Mouse (Mus musculus): ENCODE measurements around the gene Zfp385a. TPM values are rescaled to one million over a fixed set of nuclear protein-coding genes. Genes with fewer than 3 reads are reported as not detected.

Zfp385a gene
- polyA plus RNA-seq (2012; rRNA removed): 28.1 and 31.0 TPM in 2 replicates

DNA sequence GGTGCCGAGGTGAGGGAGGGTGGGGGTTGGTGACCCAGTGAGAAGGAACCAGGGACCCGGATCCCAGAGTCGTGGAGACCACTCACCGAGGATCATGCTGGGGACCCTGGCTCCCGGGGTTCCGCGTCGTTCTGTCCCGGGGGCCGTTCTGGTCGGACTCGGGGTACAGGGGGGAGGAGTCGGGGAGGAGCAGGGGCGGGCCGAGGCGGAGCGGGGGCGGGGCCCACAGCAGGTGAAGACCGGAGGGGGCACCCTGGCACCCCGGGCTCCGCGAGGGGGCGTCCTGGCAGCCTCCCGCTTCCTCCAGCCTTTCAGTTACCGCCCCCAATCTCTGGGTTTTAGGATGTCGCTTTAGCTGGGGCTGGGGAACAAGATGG is at the start of gene Zfp385a:
Gene Zfp385a, minus strand, starts transcription at position 133 of the 377 bp plus-strand sequence.
- Histone ChIP-seq H3K27me3 (ENCODE audit: control insufficient read depth, insufficient read depth, low read length) (no peaks in the 10 kb centered on the region), H3K4me3 (ENCODE audit: extremely low read depth, insufficient read depth, insufficient read length) (peak within 1 kb of the TSS; percentile 71), H3K36me3 (ENCODE audit: control insufficient read depth, insufficient read depth, low read length) (no peaks in the 10 kb centered on the region), H3K4me1 (ENCODE audit: control insufficient read depth, insufficient read depth, insufficient read length) (peaks cover 11% of the 10 kb centered on the region; the same call in 1 of the 2 replicates), H3K27ac (ENCODE audit: insufficient read depth, low read length) (no peak within 1 kb of the TSS)
- TF ChIP-seq CTCF (IDR thresholded peaks at IDR 0.05; ENCODE audit: extremely low read depth, insufficient read depth, insufficient read length, insufficient replicate concordance): peak; percentile 8; the same call in 1 of the 2 replicates
- TF ChIP-seq POLR2A (IDR thresholded peaks at IDR 0.05; ENCODE audit: low read depth, low read length): no peak
- WGBS: 2% methylated on average over 24 of the region's 26 CpGs
- peak; percentile 34 to 68 for DNase-seq (ENCODE audit: low read depth in 1 of 2, low spot score in 2 of 2)

DNA sequence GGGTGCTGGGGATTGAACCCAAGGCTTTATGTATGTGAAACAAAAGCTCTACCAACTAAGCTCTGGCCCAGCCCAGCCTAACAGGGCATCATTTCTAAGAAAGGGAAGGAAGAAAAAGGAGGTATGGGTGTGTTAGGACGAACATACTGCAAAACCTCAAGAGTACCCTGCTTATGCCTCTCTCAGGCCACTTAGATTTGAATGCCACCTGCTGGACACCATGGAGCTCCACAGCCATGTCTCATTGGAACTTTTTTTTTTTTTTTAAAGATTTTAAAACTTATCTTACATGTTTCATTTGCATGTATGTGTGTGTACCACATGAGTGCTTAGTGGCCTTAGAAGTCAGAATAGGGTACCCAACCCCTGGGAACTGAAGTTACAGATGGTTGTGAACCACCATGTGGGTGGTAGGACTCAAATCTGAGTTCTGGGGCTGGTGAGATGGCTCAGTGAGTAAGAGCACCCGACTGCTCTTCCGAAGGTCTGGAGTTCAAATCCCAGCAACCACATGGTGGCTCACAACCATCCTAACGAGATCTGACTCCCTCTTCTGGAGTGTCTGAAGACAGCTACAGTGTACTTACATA is 48.8 kb upstream of the Zfp385a start:
- no peaks in the 10 kb centered on the region for H3K4me1 ChIP-seq (ENCODE audit: control insufficient read depth, insufficient read depth, insufficient read length)
- H3K27me3 ChIP-seq (ENCODE audit: control insufficient read depth, insufficient read depth, low read length): no peaks in the 10 kb centered on the region
- no peak for DNase-seq (ENCODE audit: low read depth in 1 of 2, low spot score in 2 of 2)
- no peaks in the 10 kb centered on the region for H3K36me3 ChIP-seq (ENCODE audit: control insufficient read depth, insufficient read depth, low read length)
- 50% methylated on average over 4 of the region's 4 CpGs for whole genome bisulfite sequencing
- H3K4me3 ChIP-seq (ENCODE audit: extremely low read depth, insufficient read depth, insufficient read length): no peak overlapping the region
- peak; percentile 38; the same call in 1 of the 2 replicates for TF ChIP-seq CTCF (IDR thresholded peaks at IDR 0.05; ENCODE audit: extremely low read depth, insufficient read depth, insufficient read length, insufficient replicate concordance)
- TF ChIP-seq POLR2A (IDR thresholded peaks at IDR 0.05; ENCODE audit: low read depth, low read length): no peak
- H3K27ac ChIP-seq (ENCODE audit: insufficient read depth, low read length): no peak overlapping the region

DNA sequence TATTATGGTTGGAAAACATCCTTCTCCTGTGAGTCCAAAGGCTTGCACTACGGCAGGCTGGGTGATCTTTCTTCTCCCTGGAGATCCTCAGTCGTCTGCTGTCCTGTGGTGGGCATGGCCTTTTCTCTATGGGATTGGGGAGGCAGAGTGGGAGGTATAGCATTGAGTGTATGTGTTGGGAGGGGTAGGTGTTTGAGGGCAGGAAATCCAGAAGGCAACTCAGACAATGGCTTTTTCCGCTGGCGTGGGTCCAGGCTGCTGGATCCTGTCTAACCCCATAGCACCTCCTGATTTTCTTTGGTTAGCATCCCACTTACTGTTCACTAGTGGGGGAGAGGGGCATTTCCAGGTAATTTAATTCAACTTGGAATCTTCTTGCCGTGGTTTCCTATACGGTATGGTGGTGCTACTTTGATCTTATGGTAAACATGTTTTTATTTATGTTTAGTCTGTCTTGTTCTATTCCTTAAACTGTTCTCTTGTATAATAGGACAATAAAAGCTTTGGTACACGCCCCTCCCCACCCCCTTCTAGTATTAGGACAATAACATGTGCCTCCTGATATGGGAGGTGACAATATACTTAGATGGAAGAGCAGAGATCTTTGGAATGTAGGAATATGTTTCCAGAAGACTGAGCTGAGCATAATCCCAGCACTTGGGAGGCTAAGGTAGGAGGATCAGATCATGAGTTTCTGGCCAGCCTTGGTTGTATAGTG is 44.0 kb upstream of the Zfp385a start:
- 75% methylated on average over 7 of the region's 7 CpGs for WGBS
- no peaks in the 10 kb centered on the region for H3K36me3 ChIP-seq (ENCODE audit: control insufficient read depth, insufficient read depth, low read length)
- DNase-seq (ENCODE audit: low read depth in 1 of 2, low spot score in 2 of 2): no peak
- TF ChIP-seq CTCF (IDR thresholded peaks at IDR 0.05; ENCODE audit: extremely low read depth, insufficient read depth, insufficient read length, insufficient replicate concordance): no peak
- TF ChIP-seq POLR2A (IDR thresholded peaks at IDR 0.05; ENCODE audit: low read depth, low read length): no peak
- no peak overlapping the region for H3K27ac ChIP-seq (ENCODE audit: insufficient read depth, low read length)
- no peak overlapping the region for H3K4me3 ChIP-seq (ENCODE audit: extremely low read depth, insufficient read depth, insufficient read length)
- H3K27me3 ChIP-seq (ENCODE audit: control insufficient read depth, insufficient read depth, low read length): no peaks in the 10 kb centered on the region
- H3K4me1 ChIP-seq (ENCODE audit: control insufficient read depth, insufficient read depth, insufficient read length): no peaks in the 10 kb centered on the region

DNA sequence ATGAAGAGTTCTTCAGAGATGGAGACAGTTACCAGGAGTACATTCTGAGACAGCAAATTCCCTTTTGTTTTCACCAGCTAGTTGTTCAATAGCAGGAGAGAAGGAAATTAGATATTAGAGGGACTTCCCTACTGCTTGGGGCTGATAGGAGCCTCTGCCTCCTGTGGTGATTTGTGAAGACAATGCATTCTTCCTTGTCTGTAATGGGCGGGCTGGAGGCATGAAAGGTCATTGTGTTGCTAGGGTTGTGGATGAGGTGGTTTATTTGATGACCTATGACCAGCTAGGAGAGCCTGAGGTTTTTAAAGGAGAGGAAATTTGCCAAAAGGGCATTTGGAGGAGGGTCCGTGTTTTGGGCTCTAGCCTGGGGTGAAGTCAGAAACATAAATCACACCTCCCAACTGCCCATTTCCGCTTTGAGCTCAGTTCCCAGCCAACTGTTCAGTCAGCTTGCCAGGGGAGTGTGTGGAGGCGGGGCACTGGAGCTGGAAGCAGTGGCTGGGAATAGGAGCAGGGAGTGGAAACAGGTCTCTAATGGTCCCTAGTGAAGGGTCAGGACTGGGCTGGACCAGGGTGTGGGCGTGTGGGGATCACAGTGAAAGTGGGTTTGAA is 43.0 kb upstream of the Zfp385a start:
- DNase-seq (ENCODE audit: low read depth in 1 of 2, low spot score in 2 of 2): no peak
- H3K36me3 ChIP-seq (ENCODE audit: control insufficient read depth, insufficient read depth, low read length): no peaks in the 10 kb centered on the region
- H3K27me3 ChIP-seq (ENCODE audit: control insufficient read depth, insufficient read depth, low read length): no peaks in the 10 kb centered on the region
- 59% methylated on average over 5 of the region's 5 CpGs for WGBS
- H3K4me1 ChIP-seq (ENCODE audit: control insufficient read depth, insufficient read depth, insufficient read length): no peaks in the 10 kb centered on the region
- H3K4me3 ChIP-seq (ENCODE audit: extremely low read depth, insufficient read depth, insufficient read length): no peak overlapping the region
- H3K27ac ChIP-seq (ENCODE audit: insufficient read depth, low read length): no peak overlapping the region
- TF ChIP-seq POLR2A (IDR thresholded peaks at IDR 0.05; ENCODE audit: low read depth, low read length) (no peak), CTCF (IDR thresholded peaks at IDR 0.05; ENCODE audit: extremely low read depth, insufficient read depth, insufficient read length, insufficient replicate concordance) (no peak)

DNA sequence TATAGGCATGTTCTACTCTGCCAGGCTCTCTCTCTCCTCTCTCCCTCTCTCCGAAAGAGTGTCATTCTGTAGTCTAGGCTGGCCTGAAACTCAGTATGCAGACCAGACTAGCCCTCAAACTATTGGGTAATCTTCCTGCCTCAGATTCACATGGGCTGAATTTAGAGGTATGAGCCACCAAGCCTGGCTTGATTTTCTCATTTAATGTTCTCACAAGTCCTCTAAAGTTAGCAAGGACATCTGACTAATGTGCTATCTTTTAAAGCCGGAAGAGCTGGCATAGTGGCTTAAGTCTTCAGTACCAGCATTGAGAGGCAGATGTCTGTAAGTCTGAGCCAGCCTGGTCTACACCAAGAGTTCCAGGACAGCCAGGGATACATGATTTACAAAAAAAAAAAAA is 42.2 kb upstream of the Zfp385a start:
- TF ChIP-seq CTCF (IDR thresholded peaks at IDR 0.05; ENCODE audit: extremely low read depth, insufficient read depth, insufficient read length, insufficient replicate concordance) (no peak), POLR2A (IDR thresholded peaks at IDR 0.05; ENCODE audit: low read depth, low read length) (no peak)

DNA sequence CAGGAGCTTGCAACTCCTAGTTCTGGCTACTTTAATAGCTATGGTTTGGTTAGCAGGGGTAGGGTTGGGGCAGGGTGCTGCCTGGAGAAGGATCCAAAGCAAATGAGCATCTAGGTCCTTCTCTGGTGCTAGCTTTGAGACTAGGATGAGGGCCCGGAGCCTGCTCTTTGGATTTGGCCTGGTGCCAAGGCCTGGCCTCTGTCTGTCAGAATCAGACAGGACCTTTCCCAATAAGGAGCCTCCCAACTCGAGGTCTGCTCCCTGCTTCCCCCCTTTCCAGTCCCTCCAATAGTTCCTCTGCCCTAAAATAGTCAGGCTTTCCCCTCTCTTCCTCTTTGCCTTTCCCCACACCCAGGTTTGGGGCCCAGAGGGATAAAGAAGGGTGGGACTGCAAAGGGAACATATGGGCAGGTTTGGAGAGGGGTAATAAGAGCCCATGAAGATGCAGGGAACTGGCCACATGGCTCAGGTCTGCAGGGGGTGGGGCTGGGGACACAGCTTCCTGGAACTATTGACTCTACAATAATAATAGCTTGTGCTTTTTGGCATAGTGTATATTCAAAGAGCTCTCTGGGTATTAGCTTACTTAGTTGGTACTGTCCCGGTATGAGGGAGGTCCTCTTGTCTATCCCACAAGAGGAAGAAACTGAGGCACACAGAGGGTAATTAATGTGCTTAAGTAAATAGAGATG is 38.9 kb upstream of the Zfp385a start:
- Histone ChIP-seq H3K4me1 (ENCODE audit: control insufficient read depth, insufficient read depth, insufficient read length) (0 out of 2 replicates have a peak, but pooled peaks cover 4% of the 10 kb centered on the region), H3K4me3 (ENCODE audit: extremely low read depth, insufficient read depth, insufficient read length) (no peak overlapping the region), H3K36me3 (ENCODE audit: control insufficient read depth, insufficient read depth, low read length) (no peaks in the 10 kb centered on the region), H3K27ac (ENCODE audit: insufficient read depth, low read length) (no peak overlapping the region), H3K27me3 (ENCODE audit: control insufficient read depth, insufficient read depth, low read length) (no peaks in the 10 kb centered on the region)
- no peak for DNase-seq (ENCODE audit: low read depth in 1 of 2, low spot score in 2 of 2)
- 58% methylated on average over 3 of the region's 3 CpGs for WGBS
- TF ChIP-seq POLR2A (IDR thresholded peaks at IDR 0.05; ENCODE audit: low read depth, low read length): no peak
- TF ChIP-seq CTCF (IDR thresholded peaks at IDR 0.05; ENCODE audit: extremely low read depth, insufficient read depth, insufficient read length, insufficient replicate concordance): no peak

More for the DNA sequence above, 42.2 kb upstream of the Zfp385a start:
- no peak overlapping the region for H3K4me3 ChIP-seq (ENCODE audit: extremely low read depth, insufficient read depth, insufficient read length)
- 63% methylated on average over 2 of the region's 2 CpGs for WGBS
- no peak overlapping the region for H3K27ac ChIP-seq (ENCODE audit: insufficient read depth, low read length)
- no peaks in the 10 kb centered on the region for H3K4me1 ChIP-seq (ENCODE audit: control insufficient read depth, insufficient read depth, insufficient read length)
- no peak for DNase-seq (ENCODE audit: low read depth in 1 of 2, low spot score in 2 of 2)
- no peaks in the 10 kb centered on the region for H3K27me3 ChIP-seq (ENCODE audit: control insufficient read depth, insufficient read depth, low read length)
- no peaks in the 10 kb centered on the region for H3K36me3 ChIP-seq (ENCODE audit: control insufficient read depth, insufficient read depth, low read length)
